Mouse (Mus musculus) brain, embryonic 14.5 days (tissue): Measurements from ENCODE around the gene Rnf141.

Source experiments
- CTCF ChIP-seq: fragments of 200-500 bp; IDR thresholded peaks from 2 replicates; pipeline ENCODE4 v1.5.1; 2012; ENCODE audit warnings: inconsistent platforms, mild to moderate bottlenecking, moderate library complexity, borderline replicate concordance; ENCODE audit not compliant: insufficient read depth, insufficient read length; ENCODE audit errors: extremely low read depth
- POLR2A ChIP-seq: fragments of 200-500 bp; IDR thresholded peaks from 2 replicates; pipeline ENCODE4 v1.6.1; 2012; ENCODE audit warnings: mild to moderate bottlenecking, inconsistent platforms, borderline replicate concordance; ENCODE audit not compliant: poor library complexity, insufficient read depth, insufficient read length, severe bottlenecking; ENCODE audit errors: extremely low read depth

GRCm38 (mm10) chr7:110862751-110863289, 18.6 kb upstream of the Rnf141 start, which contains the start of gene Lyve1:
- no peak for TF ChIP-seq CTCF
- TF ChIP-seq POLR2A = no peak
